Mouse (Mus musculus): ENCODE measurements around the gene Fbxl12. TPM values are rescaled to one million over a fixed set of nuclear protein-coding genes. Genes with fewer than 3 reads are reported as not detected.
"Not testable (repeated sequence)": the region's sequence is repeated elsewhere in the genome, so short reads cannot be mapped to it uniquely, and the experiment has no call there.

Fbxl12 gene
- total RNA-seq (2014; rRNA removed) = 15.6 and 18.7 TPM in 2 replicates
- 12.5 and 13.4 TPM in 2 replicates for polyA plus RNA-seq (2015; fragmentation: Nextera tagmentation; extraction: Ambion mirVana)

DNA sequence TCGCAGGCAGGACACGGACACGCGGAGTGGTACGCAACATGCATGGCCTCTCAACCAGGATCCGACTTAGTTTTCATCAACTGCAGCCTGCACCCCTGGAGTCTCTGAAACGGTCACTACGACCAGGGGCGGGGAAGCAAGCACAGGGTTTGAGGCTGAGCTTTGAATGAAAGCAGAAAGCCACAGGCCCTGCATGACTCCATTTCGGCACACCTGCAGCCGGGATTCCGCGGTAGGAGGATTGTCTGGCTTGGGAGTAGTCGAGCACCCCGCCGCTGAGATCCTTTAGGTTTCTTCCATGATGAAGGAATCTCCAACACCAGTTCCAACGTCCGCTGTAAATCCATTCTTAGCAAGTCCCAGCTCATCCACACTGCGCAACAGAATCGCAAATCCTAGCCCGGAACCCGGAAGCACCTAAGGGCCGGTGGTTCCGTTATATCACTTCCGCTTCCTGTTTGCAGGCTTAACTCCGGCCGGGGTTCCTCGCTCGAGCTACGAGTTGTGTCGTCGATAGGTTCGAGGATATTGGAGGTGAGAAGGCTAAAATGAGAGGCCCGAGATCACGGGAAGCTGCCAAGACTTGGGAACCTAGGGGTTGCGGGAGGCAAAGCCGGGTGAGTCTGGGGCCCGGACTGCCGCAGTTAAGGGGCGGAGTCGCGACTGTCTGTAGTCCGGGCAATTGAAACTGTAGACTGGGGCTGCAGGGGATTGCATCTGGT lies at the start of gene Fbxl12:
Gene Fbxl12, minus strand, starts transcription at position 408 of the 722 bp plus-strand sequence.
- ATAC-seq (peak; percentile 56), DNase-seq (peak; percentile 89)
- peak within 1 kb of the TSS; percentile 65 for H3K4me3 ChIP-seq (ENCODE audit: low read depth, low read length)
- WGBS = 1% methylated on average over 43 of the region's 43 CpGs
- H3K4me2 ChIP-seq (ENCODE audit: low read depth) = peak within 1 kb of the TSS; percentile 78
- peak within 1 kb of the TSS; percentile 90 for H3K27ac ChIP-seq (ENCODE audit: low read depth, low read length)
- H3K27me3 ChIP-seq (ENCODE audit: insufficient read depth, low read length) = no peaks in the 10 kb centered on the region
- no peak for TF ChIP-seq CTCF (IDR thresholded peaks at IDR 0.05; ENCODE audit: low read depth)
- peak within 1 kb of the TSS; percentile 73 for H3K9ac ChIP-seq
- H3K36me3 ChIP-seq (ENCODE audit: insufficient read depth) = peaks cover 26% of the 10 kb centered on the region
- peaks cover 21% of the 10 kb centered on the region; the same call in 1 of the 2 replicates for H3K4me1 ChIP-seq (ENCODE audit: insufficient read depth)
- no peaks in the 10 kb centered on the region for H3K9me3 ChIP-seq (ENCODE audit: low read length)

DNA sequence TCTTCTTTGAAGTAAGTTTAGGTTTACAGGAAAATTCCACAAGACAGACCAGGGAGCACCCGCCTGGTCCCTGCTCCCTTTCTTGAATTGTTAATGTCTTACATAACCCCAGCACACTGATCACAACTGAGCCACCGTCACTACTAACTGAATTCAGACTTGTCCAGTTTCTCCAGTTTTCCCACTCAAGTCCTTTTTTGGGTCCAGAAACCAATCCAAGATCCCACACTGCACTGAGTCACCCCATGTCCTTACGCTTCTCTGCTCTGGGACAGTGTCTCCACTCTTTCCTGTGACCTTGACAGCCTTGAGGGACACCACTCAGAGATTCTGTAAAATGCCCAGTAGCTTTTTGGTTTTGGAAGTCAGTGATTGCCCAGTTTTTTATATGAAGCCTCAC lies 48.3 kb upstream of the Fbxl12 start:
- no peak overlapping the region for H3K4me2 ChIP-seq (ENCODE audit: low read depth)
- H3K9me3 ChIP-seq (ENCODE audit: low read length) = no peaks in the 10 kb centered on the region
- H3K36me3 ChIP-seq (ENCODE audit: insufficient read depth) = no peaks in the 10 kb centered on the region
- 93% methylated on average over 3 of the region's 3 CpGs for WGBS
- TF ChIP-seq CTCF (IDR thresholded peaks at IDR 0.05; ENCODE audit: low read depth) = no peak
- no peaks in the 10 kb centered on the region for H3K27me3 ChIP-seq (ENCODE audit: insufficient read depth, low read length)
- H3K4me3 ChIP-seq (ENCODE audit: low read depth, low read length) = no peak overlapping the region
- H3K9ac ChIP-seq = no peak overlapping the region
- DNase-seq (no peak), ATAC-seq (no peak)
- no peak overlapping the region for H3K27ac ChIP-seq (ENCODE audit: low read depth, low read length)
- no peaks in the 10 kb centered on the region for H3K4me1 ChIP-seq (ENCODE audit: insufficient read depth)

DNA sequence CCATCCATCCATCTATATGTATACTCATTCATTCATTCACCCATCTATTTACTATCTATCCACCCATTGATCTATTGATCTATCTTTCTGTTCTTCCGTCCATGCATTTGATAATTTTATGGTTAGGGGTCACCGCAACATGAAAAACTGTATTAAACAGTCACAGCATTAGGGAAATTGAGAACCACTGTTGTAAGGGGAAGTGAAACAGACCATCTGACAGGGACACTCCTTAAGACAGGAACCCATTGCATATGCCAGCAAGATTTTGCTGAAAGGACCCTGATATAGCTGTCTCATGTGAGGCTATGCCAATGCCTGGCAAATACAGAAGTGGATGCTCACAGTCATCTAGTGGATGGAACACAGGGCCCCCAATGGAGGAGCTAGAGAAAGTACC lies 45.9 kb upstream of the Fbxl12 start:
- not testable (repeated sequence) for ATAC-seq; H3K9ac ChIP-seq; H3K27me3 ChIP-seq (ENCODE audit: insufficient read depth, low read length); H3K9me3 ChIP-seq (ENCODE audit: low read length); H3K4me1 ChIP-seq (ENCODE audit: insufficient read depth); H3K4me2 ChIP-seq (ENCODE audit: low read depth); DNase-seq; H3K4me3 ChIP-seq (ENCODE audit: low read depth, low read length); H3K27ac ChIP-seq (ENCODE audit: low read depth, low read length); H3K36me3 ChIP-seq (ENCODE audit: insufficient read depth)
- WGBS = 93% methylated on average over 2 of the region's 2 CpGs

- Histone ChIP-seq H3K27me3 (ENCODE audit: insufficient read depth, low read length) (no peaks in the 10 kb centered on the region), H3K27ac (ENCODE audit: low read depth, low read length) (no peak overlapping the region), H3K36me3 (ENCODE audit: insufficient read depth) (no peaks in the 10 kb centered on the region), H3K4me2 (ENCODE audit: low read depth) (no peak overlapping the region), H3K9me3 (ENCODE audit: low read length) (no peaks in the 10 kb centered on the region), H3K4me1 (ENCODE audit: insufficient read depth) (no peaks in the 10 kb centered on the region), H3K9ac (no peak overlapping the region), H3K4me3 (ENCODE audit: low read depth, low read length) (no peak overlapping the region)
- no peak for ATAC-seq
- WGBS = 9% methylated on average over 4 of the region's 4 CpGs
- no peak for DNase-seq
- TF ChIP-seq CTCF (IDR thresholded peaks at IDR 0.05; ENCODE audit: low read depth) = no peak
Observed at GRCm38 (mm10) chr9:20689913-20690312, 45.3 kb upstream of the Fbxl12 start.

GRCm38 (mm10) chr9:20689403-20689802 lies 44.8 kb upstream of the Fbxl12 start:
- DNase-seq = no peak
- H3K27ac ChIP-seq (ENCODE audit: low read depth, low read length) = no peak overlapping the region

DNA sequence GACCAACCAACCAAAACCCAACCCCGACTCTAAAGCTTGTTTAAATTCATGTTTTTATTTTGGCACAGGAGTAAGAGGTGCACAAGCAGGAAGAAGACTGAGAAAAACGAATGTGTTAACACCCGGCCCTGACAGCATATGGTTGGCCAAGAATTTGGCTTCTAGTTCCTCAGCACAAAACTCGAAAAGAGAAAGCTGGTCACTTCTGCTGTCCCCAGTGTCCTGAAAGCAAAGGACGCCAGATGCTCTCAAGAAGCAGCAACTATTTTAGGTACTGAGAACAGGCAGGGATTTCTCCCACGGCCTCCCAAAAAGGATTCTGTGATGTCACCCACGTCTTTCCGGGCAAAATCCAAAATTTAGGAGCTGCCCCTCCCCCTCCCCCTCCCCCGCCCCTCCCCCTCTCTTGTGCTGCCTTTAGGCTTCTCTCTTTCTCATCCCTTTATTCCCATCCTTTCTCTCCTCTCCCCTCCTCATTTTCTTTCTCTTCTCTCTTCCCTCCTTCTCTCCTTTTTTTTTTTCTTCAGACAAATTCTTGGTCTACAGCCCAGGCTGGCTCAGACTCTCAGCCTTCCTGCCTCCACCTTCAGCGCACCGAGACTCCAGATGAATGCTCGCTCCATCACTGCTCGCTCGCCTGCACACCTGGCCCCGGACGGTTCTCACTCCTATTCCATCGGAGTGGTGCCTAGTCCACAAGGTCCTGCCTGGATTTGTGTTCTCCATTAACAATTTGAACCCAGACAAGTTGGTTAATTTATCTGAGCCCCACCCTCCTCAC lies 40.7 kb upstream of the Fbxl12 start:
- ATAC-seq = no peak; the same call in 1 of the 2 replicates
- H3K27me3 ChIP-seq (ENCODE audit: insufficient read depth, low read length) = no peaks in the 10 kb centered on the region
- no peak for DNase-seq
- H3K36me3 ChIP-seq (ENCODE audit: insufficient read depth) = no peaks in the 10 kb centered on the region
- WGBS = 41% methylated on average over 16 of the region's 17 CpGs
- no peak for TF ChIP-seq CTCF (IDR thresholded peaks at IDR 0.05; ENCODE audit: low read depth)
- no peak overlapping the region for H3K27ac ChIP-seq (ENCODE audit: low read depth, low read length)
- no peaks in the 10 kb centered on the region for H3K4me1 ChIP-seq (ENCODE audit: insufficient read depth)
- H3K9me3 ChIP-seq (ENCODE audit: low read length) = no peaks in the 10 kb centered on the region
- no peak overlapping the region for H3K4me3 ChIP-seq (ENCODE audit: low read depth, low read length)
- H3K9ac ChIP-seq = no peak overlapping the region
- no peak overlapping the region for H3K4me2 ChIP-seq (ENCODE audit: low read depth)

More at GRCm38 (mm10) chr9:20689403-20689802, 44.8 kb upstream of the Fbxl12 start:
- H3K9me3 ChIP-seq (ENCODE audit: low read length) = no peaks in the 10 kb centered on the region
- no peak overlapping the region for H3K4me2 ChIP-seq (ENCODE audit: low read depth)
- H3K36me3 ChIP-seq (ENCODE audit: insufficient read depth) = no peaks in the 10 kb centered on the region
- no peaks in the 10 kb centered on the region for H3K27me3 ChIP-seq (ENCODE audit: insufficient read depth, low read length)
- no peak for TF ChIP-seq CTCF (IDR thresholded peaks at IDR 0.05; ENCODE audit: low read depth)
- no peak overlapping the region for H3K9ac ChIP-seq
- H3K4me3 ChIP-seq (ENCODE audit: low read depth, low read length) = no peak overlapping the region
- no peaks in the 10 kb centered on the region for H3K4me1 ChIP-seq (ENCODE audit: insufficient read depth)
- no peak for ATAC-seq
- WGBS = 78% methylated on average over 1 of the region's 1 CpGs

DNA sequence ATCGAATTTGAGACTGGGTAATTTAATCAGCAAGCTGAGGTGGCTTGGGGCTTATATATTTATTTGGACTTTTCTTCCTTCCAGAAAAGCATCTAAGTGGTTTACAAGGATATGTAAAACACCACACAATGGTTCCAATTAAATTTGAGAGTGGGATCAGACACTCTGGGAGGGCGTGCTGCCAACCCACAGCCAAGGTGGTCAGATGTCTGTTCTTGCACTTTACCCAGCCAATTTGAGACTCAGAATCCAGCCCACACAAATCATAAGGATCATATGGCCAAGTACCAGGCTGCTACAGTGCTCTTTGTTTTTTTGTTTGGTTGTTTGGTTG lies 37.8 kb upstream of the Fbxl12 start:
- Histone ChIP-seq H3K9me3 (ENCODE audit: low read length) (no peaks in the 10 kb centered on the region), H3K36me3 (ENCODE audit: insufficient read depth) (no peaks in the 10 kb centered on the region), H3K27me3 (ENCODE audit: insufficient read depth, low read length) (no peaks in the 10 kb centered on the region), H3K4me3 (ENCODE audit: low read depth, low read length) (no peak overlapping the region), H3K4me1 (ENCODE audit: insufficient read depth) (no peaks in the 10 kb centered on the region), H3K27ac (ENCODE audit: low read depth, low read length) (no peak overlapping the region; the same call in 1 of the 2 replicates), H3K4me2 (ENCODE audit: low read depth) (no peak overlapping the region), H3K9ac (no peak overlapping the region)
- ATAC-seq (no peak), DNase-seq (no peak)
- 16% methylated on average over 2 of the region's 2 CpGs for WGBS
- TF ChIP-seq CTCF (IDR thresholded peaks at IDR 0.05; ENCODE audit: low read depth) = no peak

Data from forebrain, postnatal 0 days (tissue).